Mouse (Mus musculus): Measurements from ENCODE around the gene 2310034G01Rik. TPM values are rescaled to one million over a fixed set of nuclear protein-coding genes. Genes with fewer than 3 reads are reported as not detected.

2310034G01Rik gene
- polyA plus RNA-seq, 1 experiment from 2014 or later, result 2.7 TPM

- no peak for ATAC-seq (ENCODE audit: low FRiP score, low TSS enrichment)
- Histone ChIP-seq H3K4me1 (ENCODE audit: control insufficient read depth, insufficient read depth, low read length) (peaks cover 14% of the 10 kb centered on the region), H3K4me3 (ENCODE audit: low read length) (no peak overlapping the region), H3K4me2 (replicated peaks; ENCODE audit: low read depth, low read length) (peak overlapping the region; percentile 90; the same call in 1 of the 2 replicates), H3K27me3 (ENCODE audit: control insufficient read depth, insufficient read depth, low read length) (peaks cover 10% of the 10 kb centered on the region; the same call in 1 of the 2 replicates), H3K9me3 (ENCODE audit: control insufficient read depth, low read length) (no peaks in the 10 kb centered on the region), H3K27ac (ENCODE audit: low read depth, low read length) (no peak overlapping the region), H3K36me3 (ENCODE audit: control insufficient read depth, insufficient read depth, low read length) (peaks cover 10% of the 10 kb centered on the region), H3K9ac (ENCODE audit: low read depth, low read length) (peak overlapping the region; percentile 58; the same call in 1 of the 2 replicates)
- 55% methylated on average over 16 of the region's 16 CpGs for WGBS
Observed at GRCm38 (mm10) chr19:46308303-46308702, 41.8 kb downstream of the 2310034G01Rik start.

GRCm38 (mm10) chr19:46307781-46308180 is 42.3 kb downstream of the 2310034G01Rik start:
- Histone ChIP-seq H3K36me3 (ENCODE audit: control insufficient read depth, insufficient read depth, low read length) (peaks cover 10% of the 10 kb centered on the region), H3K4me1 (ENCODE audit: control insufficient read depth, insufficient read depth, low read length) (peaks cover 14% of the 10 kb centered on the region), H3K4me3 (ENCODE audit: low read length) (no peak overlapping the region), H3K9me3 (ENCODE audit: control insufficient read depth, low read length) (no peaks in the 10 kb centered on the region), H3K27ac (ENCODE audit: low read depth, low read length) (no peak overlapping the region), H3K9ac (ENCODE audit: low read depth, low read length) (no peak overlapping the region), H3K27me3 (ENCODE audit: control insufficient read depth, insufficient read depth, low read length) (peaks cover 10% of the 10 kb centered on the region; the same call in 1 of the 2 replicates), H3K4me2 (replicated peaks; ENCODE audit: low read depth, low read length) (no peak overlapping the region)
- 83% methylated on average over 16 of the region's 16 CpGs for WGBS
- ATAC-seq (ENCODE audit: low FRiP score, low TSS enrichment), result no peak

GRCm38 (mm10) chr19:46306751-46307289 is 43.3 kb downstream of the 2310034G01Rik start:
- Histone ChIP-seq H3K4me2 (replicated peaks; ENCODE audit: low read depth, low read length) (no peak overlapping the region), H3K4me1 (ENCODE audit: control insufficient read depth, insufficient read depth, low read length) (peaks cover 14% of the 10 kb centered on the region), H3K4me3 (ENCODE audit: low read length) (no peak overlapping the region), H3K27ac (ENCODE audit: low read depth, low read length) (no peak overlapping the region), H3K36me3 (ENCODE audit: control insufficient read depth, insufficient read depth, low read length) (peaks cover 10% of the 10 kb centered on the region), H3K27me3 (ENCODE audit: control insufficient read depth, insufficient read depth, low read length) (peaks cover 10% of the 10 kb centered on the region; the same call in 1 of the 2 replicates), H3K9ac (ENCODE audit: low read depth, low read length) (no peak overlapping the region), H3K9me3 (ENCODE audit: control insufficient read depth, low read length) (no peaks in the 10 kb centered on the region)
- 90% methylated on average over 9 of the region's 9 CpGs for WGBS
- ATAC-seq (ENCODE audit: low FRiP score, low TSS enrichment), result no peak

- peak overlapping the region; percentile 73 for H3K4me3 ChIP-seq (ENCODE audit: low read length)
- H3K27ac ChIP-seq (ENCODE audit: low read depth, low read length), result no peak overlapping the region
- H3K27me3 ChIP-seq (ENCODE audit: control insufficient read depth, insufficient read depth, low read length), result peaks cover 10% of the 10 kb centered on the region; the same call in 1 of the 2 replicates
- whole genome bisulfite sequencing, result 55% methylated on average over 5 of the region's 5 CpGs
- peaks cover 14% of the 10 kb centered on the region for H3K4me1 ChIP-seq (ENCODE audit: control insufficient read depth, insufficient read depth, low read length)
- peak overlapping the region; percentile 63; the same call in 1 of the 2 replicates for H3K9ac ChIP-seq (ENCODE audit: low read depth, low read length)
- H3K9me3 ChIP-seq (ENCODE audit: control insufficient read depth, low read length), result no peaks in the 10 kb centered on the region
- no peak for ATAC-seq (ENCODE audit: low FRiP score, low TSS enrichment)
- peak overlapping the region; percentile 98 for H3K4me2 ChIP-seq (replicated peaks; ENCODE audit: low read depth, low read length)
- H3K36me3 ChIP-seq (ENCODE audit: control insufficient read depth, insufficient read depth, low read length), result peaks cover 10% of the 10 kb centered on the region
Observed at GRCm38 (mm10) chr19:46306268-46306610, 43.9 kb downstream of the 2310034G01Rik start.

DNA sequence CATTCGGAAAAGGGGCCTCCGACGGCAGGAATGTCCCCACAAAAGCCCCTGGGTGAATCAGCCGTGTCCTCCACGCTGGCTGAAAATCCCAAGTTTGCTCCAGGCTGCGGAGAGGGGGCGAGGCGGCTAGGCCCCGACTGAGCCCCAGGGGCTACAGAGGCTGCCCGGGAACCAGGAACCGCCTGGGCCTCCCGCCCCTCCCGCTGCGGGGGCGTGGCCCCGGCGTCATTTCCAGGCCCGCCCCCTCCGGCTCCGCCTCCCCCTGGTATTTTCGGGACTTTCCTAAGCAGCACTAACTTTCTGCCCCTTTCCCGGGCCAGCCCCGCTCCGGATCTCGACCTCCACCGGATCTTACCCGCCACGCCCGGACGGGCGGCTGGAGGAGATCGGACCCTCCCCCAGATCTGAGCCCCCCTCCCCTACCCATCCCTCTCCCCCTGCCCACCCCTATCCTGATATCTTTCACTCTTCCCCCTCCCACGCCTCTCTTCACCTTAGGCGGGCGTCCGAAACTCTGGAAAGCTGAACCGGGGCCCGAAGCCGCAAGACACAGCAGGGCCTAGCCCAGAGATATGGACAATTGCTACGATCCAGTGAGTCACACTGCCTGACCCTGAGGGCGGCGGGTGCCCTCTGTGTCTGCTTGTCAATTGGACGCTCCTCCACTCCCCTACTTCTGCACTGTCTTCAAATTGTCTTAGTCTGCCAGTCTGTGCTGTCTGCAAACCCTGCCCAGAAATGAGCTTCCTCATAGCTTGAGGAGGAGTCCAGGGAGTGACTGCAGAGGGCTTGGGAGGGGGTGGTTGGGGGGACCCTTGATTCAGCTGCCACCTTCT is 44.5 kb downstream of the 2310034G01Rik start:
- H3K9ac ChIP-seq (ENCODE audit: low read depth, low read length), result peak overlapping the region; percentile 63
- no peaks in the 10 kb centered on the region for H3K9me3 ChIP-seq (ENCODE audit: control insufficient read depth, low read length)
- peak overlapping the region; percentile 98 for H3K4me2 ChIP-seq (replicated peaks; ENCODE audit: low read depth, low read length)
- peak overlapping the region; percentile 82 for H3K27ac ChIP-seq (ENCODE audit: low read depth, low read length)
- H3K36me3 ChIP-seq (ENCODE audit: control insufficient read depth, insufficient read depth, low read length), result peaks cover 5% of the 10 kb centered on the region
- ATAC-seq (ENCODE audit: low FRiP score, low TSS enrichment), result peak; percentile 64
- under 1% methylated on average over 42 of the region's 43 CpGs for WGBS
- H3K27me3 ChIP-seq (ENCODE audit: control insufficient read depth, insufficient read depth, low read length), result peaks cover 10% of the 10 kb centered on the region; the same call in 1 of the 2 replicates
- H3K4me1 ChIP-seq (ENCODE audit: control insufficient read depth, insufficient read depth, low read length), result peaks cover 14% of the 10 kb centered on the region
- peak overlapping the region; percentile 73 for H3K4me3 ChIP-seq (ENCODE audit: low read length)

GRCm38 (mm10) chr19:46304908-46305333 is 45.2 kb downstream of the 2310034G01Rik start:
- Histone ChIP-seq H3K4me1 (ENCODE audit: control insufficient read depth, insufficient read depth, low read length) (peaks cover 14% of the 10 kb centered on the region), H3K36me3 (ENCODE audit: control insufficient read depth, insufficient read depth, low read length) (peaks cover 4% of the 10 kb centered on the region; the same call in 1 of the 2 replicates), H3K4me2 (replicated peaks; ENCODE audit: low read depth, low read length) (peak overlapping the region; percentile 98), H3K27me3 (ENCODE audit: control insufficient read depth, insufficient read depth, low read length) (peaks cover 10% of the 10 kb centered on the region; the same call in 1 of the 2 replicates), H3K9ac (ENCODE audit: low read depth, low read length) (peak overlapping the region; percentile 63), H3K27ac (ENCODE audit: low read depth, low read length) (peak overlapping the region; percentile 82), H3K9me3 (ENCODE audit: control insufficient read depth, low read length) (no peaks in the 10 kb centered on the region), H3K4me3 (ENCODE audit: low read length) (peak overlapping the region; percentile 73)
- under 1% methylated on average over 34 of the region's 34 CpGs for WGBS
- peak; percentile 37 for ATAC-seq (ENCODE audit: low FRiP score, low TSS enrichment)

DNA sequence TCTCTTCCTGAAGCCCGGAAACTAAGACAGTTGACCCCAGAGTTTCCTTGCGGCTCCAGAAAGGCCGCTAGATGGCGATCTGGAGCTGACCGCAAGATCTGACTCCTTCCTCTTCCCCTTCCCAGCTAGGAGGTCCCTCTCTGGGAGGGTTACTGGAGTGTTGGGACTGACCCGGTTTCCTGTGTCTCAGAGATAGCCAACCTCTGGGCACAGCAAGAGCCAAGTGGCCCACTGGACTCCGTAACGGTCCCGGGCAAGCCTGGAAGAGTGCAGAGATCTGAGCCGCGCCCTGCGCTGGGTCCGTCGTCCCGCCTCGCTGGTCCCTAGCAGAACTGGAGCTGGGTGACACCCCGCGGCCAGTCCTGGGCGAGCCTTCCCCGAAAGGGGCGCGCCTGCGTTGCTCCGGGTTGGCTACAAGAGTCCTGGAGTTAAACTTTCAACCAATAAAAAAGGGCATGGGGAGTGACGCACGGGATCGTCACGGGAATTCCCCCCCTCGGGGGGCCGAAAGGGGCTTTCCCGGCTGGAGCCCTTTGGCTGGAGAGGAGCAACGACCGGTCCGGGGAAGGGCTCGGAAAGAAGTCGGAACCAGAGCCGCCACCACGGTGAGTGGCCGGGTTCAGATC is 45.8 kb downstream of the 2310034G01Rik start, which contains the start of gene Nfkb2:
Gene Nfkb2, plus strand, starts transcription at position 105 of the 626 bp plus-strand sequence.
- ATAC-seq (ENCODE audit: low FRiP score, low TSS enrichment), result peak; percentile 89

DNA sequence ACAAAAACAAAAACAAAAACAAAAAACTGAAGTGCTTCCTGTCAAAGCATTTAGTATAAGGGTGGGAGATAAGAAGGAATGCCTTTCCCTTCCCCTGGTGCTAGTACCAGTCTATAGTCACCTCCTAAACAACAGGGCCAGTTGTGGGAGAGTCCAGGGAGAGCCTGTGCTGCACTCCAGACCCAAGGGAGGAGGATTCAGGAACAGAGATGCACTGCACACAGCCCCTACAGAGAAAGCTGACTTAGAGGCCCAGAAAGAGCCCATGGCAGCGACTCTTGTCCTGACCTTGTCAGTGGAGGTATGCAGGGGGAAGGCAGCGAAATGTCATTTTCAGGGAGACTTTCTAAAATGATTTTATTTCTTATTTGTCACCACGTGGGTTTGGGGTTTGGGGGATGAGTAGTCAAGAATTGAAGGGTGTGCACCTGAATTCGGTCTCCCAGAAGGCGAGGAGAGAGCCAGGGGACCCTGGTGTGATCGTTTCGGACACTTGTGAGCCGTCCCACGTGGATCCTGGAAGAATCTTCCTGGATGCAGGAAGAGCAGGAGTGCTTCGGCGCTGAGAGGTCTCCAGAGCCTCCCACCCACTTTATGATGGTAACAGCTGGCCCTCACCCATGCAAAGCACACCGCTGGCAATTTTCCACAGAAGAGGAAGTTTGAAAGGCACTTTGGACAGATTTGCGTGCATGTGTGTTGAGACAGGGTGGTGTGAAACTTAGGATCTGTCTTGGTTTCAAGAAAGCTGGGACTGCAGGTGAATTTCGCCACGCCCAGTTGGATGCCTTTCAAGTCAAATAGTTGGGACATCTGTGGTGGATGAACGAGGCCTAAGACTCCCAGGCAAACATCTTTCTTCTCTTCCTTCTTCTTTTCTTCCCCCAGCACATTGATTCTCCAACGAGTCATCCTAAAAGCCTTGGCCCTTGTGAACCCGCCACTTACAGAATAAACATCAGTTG is 46.6 kb downstream of the 2310034G01Rik start:
- Histone ChIP-seq H3K4me3 (ENCODE audit: low read length) (peak overlapping the region; percentile 73), H3K4me2 (replicated peaks; ENCODE audit: low read depth, low read length) (peak overlapping the region; percentile 98), H3K27me3 (ENCODE audit: control insufficient read depth, insufficient read depth, low read length) (peaks cover 11% of the 10 kb centered on the region), H3K27ac (ENCODE audit: low read depth, low read length) (no peak overlapping the region), H3K36me3 (ENCODE audit: control insufficient read depth, insufficient read depth, low read length) (no peaks in the 10 kb centered on the region; the same call in 1 of the 2 replicates), H3K9ac (ENCODE audit: low read depth, low read length) (0 out of 2 replicates have a peak overlapping the region, but pooled peaks have one; percentile 63), H3K9me3 (ENCODE audit: control insufficient read depth, low read length) (no peaks in the 10 kb centered on the region), H3K4me1 (ENCODE audit: control insufficient read depth, insufficient read depth, low read length) (peaks cover 9% of the 10 kb centered on the region)
- 57% methylated on average over 18 of the region's 18 CpGs for WGBS
- ATAC-seq (ENCODE audit: low FRiP score, low TSS enrichment), result no peak

More for the DNA sequence above, 45.8 kb downstream of the 2310034G01Rik start, which contains the start of gene Nfkb2:
- peaks cover 14% of the 10 kb centered on the region for H3K4me1 ChIP-seq (ENCODE audit: control insufficient read depth, insufficient read depth, low read length)
- peak within 1 kb of the TSS; percentile 63 for H3K9ac ChIP-seq (ENCODE audit: low read depth, low read length)
- under 1% methylated on average over 39 of the region's 39 CpGs for WGBS
- H3K4me3 ChIP-seq (ENCODE audit: low read length), result peak within 1 kb of the TSS; percentile 73
- H3K27ac ChIP-seq (ENCODE audit: low read depth, low read length), result peak within 1 kb of the TSS; percentile 82
- peak within 1 kb of the TSS; percentile 98 for H3K4me2 ChIP-seq (replicated peaks; ENCODE audit: low read depth, low read length)
- no peaks in the 10 kb centered on the region for H3K9me3 ChIP-seq (ENCODE audit: control insufficient read depth, low read length)
- peaks cover 8% of the 10 kb centered on the region for H3K27me3 ChIP-seq (ENCODE audit: control insufficient read depth, insufficient read depth, low read length)
- H3K36me3 ChIP-seq (ENCODE audit: control insufficient read depth, insufficient read depth, low read length), result no peaks in the 10 kb centered on the region; the same call in 1 of the 2 replicates
